Mouse (Mus musculus) G1E (cell line): ENCODE measurements at regions not wholly inside any gene's neighbourhood (a gene's known extent, or its start where the extent isn't known, plus 50 kb on each side); places are given as distances from the start of the nearest gene placed in this dataset.

Experiments used
- ATAC-seq: 2 replicates; pipeline ENCODE4 v1.8.0; 2016; ENCODE audit warnings: mild to moderate bottlenecking; ENCODE audit not compliant: insufficient number of reproducible peaks, poor library complexity, low FRiP score, severe bottlenecking; ENCODE audit errors: extremely low read depth
- DNase-seq: peaks from one replicate; pipeline ENCODE4 v3.0.0; 2012; ENCODE audit warnings: low spot score
- H3K27me3 ChIP-seq: 2 replicates; pipeline ENCODE4 v1.6.1; 2012; ENCODE audit warnings: mild to moderate bottlenecking, low read length, inconsistent platforms; ENCODE audit not compliant: insufficient read depth
- H3K36me3 ChIP-seq: replicated peaks from 2 replicates; pipeline ENCODE3; 2012; ENCODE audit warnings: mild to moderate bottlenecking, inconsistent platforms
- H3K4me1 ChIP-seq: 2 replicates; pipeline ENCODE4 v1.6.1; 2012; ENCODE audit warnings: low read depth, low read length, inconsistent platforms, mixed read lengths; ENCODE audit not compliant: insufficient read depth
- H3K4me3 ChIP-seq: 2 replicates; pipeline ENCODE4 v1.5.1; 2012; ENCODE audit warnings: low read depth, mild to moderate bottlenecking, inconsistent platforms, low read length, moderate library complexity, mixed read lengths
- H3K9me3 ChIP-seq: replicated peaks from 2 replicates; pipeline ENCODE4 v1.6.1; 2012; ENCODE audit warnings: inconsistent platforms
- CTCF ChIP-seq: IDR thresholded peaks from 2 replicates; pipeline ENCODE4 v1.5.1; 2012; ENCODE audit warnings: low read depth, low read length, inconsistent platforms, mixed read lengths
- GATA1 ChIP-seq: IDR thresholded peaks from 2 replicates; pipeline ENCODE4 v1.6.1; 2012; ENCODE audit warnings: borderline replicate concordance, low read length, inconsistent platforms, mixed read lengths
- GATA2 ChIP-seq: IDR thresholded peaks from 2 replicates; pipeline ENCODE4 v1.6.1; 2012; ENCODE audit warnings: low read depth, low read length, inconsistent platforms, borderline replicate concordance
- POLR2AphosphoS5 ChIP-seq: IDR thresholded peaks from 2 replicates; pipeline ENCODE4 v1.6.1; 2012; ENCODE audit warnings: low read depth, low read length, inconsistent platforms; ENCODE audit not compliant: insufficient replicate concordance
- TAL1 ChIP-seq: conservative IDR thresholded peaks from 2 replicates; pipeline ENCODE4 v1.6.1; 2012; ENCODE audit warnings: low read depth, low read length, inconsistent platforms, mixed read lengths

DNA sequence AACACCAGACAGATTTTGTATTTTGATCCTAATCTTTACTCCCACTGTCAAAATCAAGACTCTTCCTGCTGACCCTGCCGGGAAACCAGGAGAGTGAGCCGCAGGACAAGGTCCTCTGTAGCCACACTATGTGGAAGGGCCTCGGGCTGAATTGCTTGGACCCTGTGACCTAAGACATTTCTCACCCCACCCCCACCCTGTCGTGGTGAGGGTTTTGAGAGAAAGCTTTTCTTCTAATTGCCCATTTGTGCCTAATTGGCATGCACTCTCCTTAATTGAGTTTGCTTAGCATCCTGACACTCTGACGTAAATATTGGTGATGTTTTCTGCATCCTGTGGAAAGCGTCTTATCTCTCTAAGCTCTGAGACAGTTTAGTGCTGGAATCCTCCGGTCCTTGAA, 110.2 kb downstream of the Rpl14 start:
- Histone ChIP-seq H3K4me1 (no peaks in the 10 kb centered on the region), H3K9me3 (no peaks in the 10 kb centered on the region), H3K36me3 (no peaks in the 10 kb centered on the region), H3K27me3 (peaks cover 2% of the 10 kb centered on the region; the same call in 1 of the 2 replicates), H3K4me3 (no peak overlapping the region)
- no peak for TF ChIP-seq GATA1
- TF ChIP-seq POLR2AphosphoS5: no peak
- no peak for TF ChIP-seq CTCF
- TF ChIP-seq TAL1: no peak
- no peak for TF ChIP-seq GATA2
- DNase-seq: no peak
- no peak for ATAC-seq

DNA sequence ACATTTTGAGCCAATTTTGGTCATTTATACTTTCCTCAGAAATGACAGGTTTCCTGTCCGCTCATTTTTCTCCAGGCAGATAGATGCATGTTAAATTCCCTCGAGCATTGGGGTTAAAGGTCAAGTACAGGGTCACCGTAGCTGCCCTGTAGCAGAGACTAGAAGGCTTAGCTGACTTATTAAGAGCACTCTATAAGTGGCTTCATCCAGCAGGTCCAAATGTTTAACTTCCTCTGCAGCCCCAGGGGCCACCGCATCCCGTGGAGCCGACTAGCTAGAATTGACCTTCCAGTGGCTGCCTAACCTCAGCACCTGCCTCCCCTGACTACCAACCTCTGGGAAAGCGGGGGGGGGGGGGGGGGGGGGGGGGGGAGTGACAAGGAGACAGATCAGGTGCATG, 114.7 kb downstream of the Rpl14 start:
- Histone ChIP-seq H3K9me3 (no peaks in the 10 kb centered on the region), H3K27me3 (peaks cover 2% of the 10 kb centered on the region; the same call in 1 of the 2 replicates), H3K36me3 (no peaks in the 10 kb centered on the region), H3K4me3 (no peak overlapping the region), H3K4me1 (no peaks in the 10 kb centered on the region)
- no peak for DNase-seq
- TF ChIP-seq POLR2AphosphoS5 (no peak), GATA1 (no peak), CTCF (no peak), TAL1 (no peak), GATA2 (no peak)
- ATAC-seq: no peak

- Histone ChIP-seq H3K4me1 (no peaks in the 10 kb centered on the region), H3K27me3 (peaks cover 4% of the 10 kb centered on the region; the same call in 1 of the 2 replicates), H3K4me3 (no peak overlapping the region), H3K36me3 (no peaks in the 10 kb centered on the region), H3K9me3 (no peaks in the 10 kb centered on the region)
- DNase-seq (no peak), ATAC-seq (no peak)
- no peak for TF ChIP-seq GATA1
Observed at GRCm38 (mm10) chr9:120689025-120689424, 117.8 kb downstream of the Rpl14 start.

GRCm38 (mm10) chr9:120690510-120690909, 119.3 kb downstream of the Rpl14 start:
- TF ChIP-seq POLR2AphosphoS5: no peak
- TF ChIP-seq CTCF: no peak
- no peak for TF ChIP-seq GATA1
- no peak for TF ChIP-seq GATA2
- TF ChIP-seq TAL1: no peak
- H3K36me3 ChIP-seq: no peaks in the 10 kb centered on the region
- DNase-seq: no peak
- H3K27me3 ChIP-seq: peaks cover 7% of the 10 kb centered on the region; the same call in 1 of the 2 replicates
- no peaks in the 10 kb centered on the region for H3K4me1 ChIP-seq
- no peak for ATAC-seq
- no peaks in the 10 kb centered on the region for H3K9me3 ChIP-seq
- no peak overlapping the region for H3K4me3 ChIP-seq

DNA sequence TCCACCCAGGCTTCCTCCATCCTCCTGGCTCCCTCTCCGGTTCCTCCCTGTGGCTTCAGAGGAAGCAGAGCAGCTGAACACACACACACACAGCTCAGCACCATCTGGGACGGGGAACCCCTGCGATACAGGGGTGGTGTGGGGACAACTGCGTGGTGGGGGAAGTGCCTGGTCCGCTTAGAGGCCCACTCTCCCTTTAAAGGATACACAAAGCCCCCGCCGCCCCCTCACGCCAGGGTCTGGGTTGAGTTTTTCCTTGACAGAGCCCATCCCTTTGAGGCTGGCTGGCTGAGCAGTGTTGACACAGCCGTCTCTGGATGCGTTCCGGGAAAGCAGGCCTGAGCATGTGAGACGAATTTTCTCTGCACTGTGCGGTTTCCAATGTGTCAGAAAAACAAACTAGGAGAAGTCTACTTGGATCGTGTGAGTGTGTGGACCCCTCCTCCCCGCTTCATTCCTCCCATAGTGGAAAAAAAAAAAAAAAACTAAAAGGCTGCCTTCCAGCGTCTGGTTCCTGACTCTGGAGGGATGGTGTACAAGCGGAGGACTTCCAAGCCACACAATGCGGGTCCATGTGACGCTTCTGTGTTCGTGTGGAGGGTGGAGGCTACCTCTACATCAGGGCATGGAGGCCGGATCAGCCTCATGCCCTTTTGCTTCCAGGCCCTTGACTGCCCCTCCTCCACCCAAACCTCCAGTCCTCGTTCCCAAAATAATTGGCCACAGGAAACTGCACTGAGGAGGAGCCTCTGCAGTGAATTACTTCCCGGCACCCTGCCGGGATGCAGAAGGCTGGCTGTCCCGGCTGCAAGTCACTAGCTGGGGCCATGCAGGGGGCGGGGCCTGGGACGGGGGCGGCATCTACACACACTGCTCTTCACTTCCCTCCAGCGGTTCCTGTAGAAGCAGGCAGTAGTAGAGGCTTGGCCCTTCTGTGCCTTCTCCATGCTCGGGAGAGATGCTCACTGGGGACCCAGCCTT, 120.0 kb downstream of the Rpl14 start:
- TF ChIP-seq POLR2AphosphoS5: no peak
- TF ChIP-seq CTCF: no peak
- TF ChIP-seq GATA1: no peak
- no peak for TF ChIP-seq TAL1
- TF ChIP-seq GATA2: no peak
- Histone ChIP-seq H3K4me3 (no peak overlapping the region), H3K4me1 (no peaks in the 10 kb centered on the region), H3K9me3 (no peaks in the 10 kb centered on the region), H3K27me3 (peaks cover 9% of the 10 kb centered on the region; the same call in 1 of the 2 replicates), H3K36me3 (no peaks in the 10 kb centered on the region)
- ATAC-seq: no peak
- DNase-seq: no peak

DNA sequence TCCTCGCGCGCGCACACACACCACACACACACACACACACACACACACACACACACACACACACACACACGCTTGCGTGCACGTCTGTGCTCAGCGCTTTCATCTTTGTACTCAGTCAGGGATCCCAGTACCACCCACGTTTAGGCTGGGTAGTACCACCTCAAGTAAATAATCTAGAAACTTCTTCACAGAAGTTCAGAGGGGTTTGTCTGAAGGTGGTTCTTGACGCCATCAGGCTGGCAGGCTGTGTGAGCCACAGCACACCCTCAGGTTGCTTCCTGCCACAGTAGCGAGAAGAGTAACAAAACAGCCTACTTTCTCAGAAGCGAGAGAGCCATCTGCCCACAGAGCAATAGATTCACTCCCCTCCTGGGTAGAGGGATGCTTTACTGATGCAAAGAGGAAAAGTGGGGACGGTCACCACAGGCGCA, 120.7 kb downstream of the Rpl14 start:
- peaks cover 9% of the 10 kb centered on the region; the same call in 1 of the 2 replicates for H3K27me3 ChIP-seq
- H3K4me1 ChIP-seq: no peaks in the 10 kb centered on the region
- TF ChIP-seq CTCF (no peak), GATA1 (no peak), TAL1 (no peak), GATA2 (no peak), POLR2AphosphoS5 (no peak)
- no peak overlapping the region for H3K4me3 ChIP-seq
- ATAC-seq (no peak), DNase-seq (no peak)
- H3K9me3 ChIP-seq: no peaks in the 10 kb centered on the region
- H3K36me3 ChIP-seq: no peaks in the 10 kb centered on the region
